In the genomic region with DNA sequence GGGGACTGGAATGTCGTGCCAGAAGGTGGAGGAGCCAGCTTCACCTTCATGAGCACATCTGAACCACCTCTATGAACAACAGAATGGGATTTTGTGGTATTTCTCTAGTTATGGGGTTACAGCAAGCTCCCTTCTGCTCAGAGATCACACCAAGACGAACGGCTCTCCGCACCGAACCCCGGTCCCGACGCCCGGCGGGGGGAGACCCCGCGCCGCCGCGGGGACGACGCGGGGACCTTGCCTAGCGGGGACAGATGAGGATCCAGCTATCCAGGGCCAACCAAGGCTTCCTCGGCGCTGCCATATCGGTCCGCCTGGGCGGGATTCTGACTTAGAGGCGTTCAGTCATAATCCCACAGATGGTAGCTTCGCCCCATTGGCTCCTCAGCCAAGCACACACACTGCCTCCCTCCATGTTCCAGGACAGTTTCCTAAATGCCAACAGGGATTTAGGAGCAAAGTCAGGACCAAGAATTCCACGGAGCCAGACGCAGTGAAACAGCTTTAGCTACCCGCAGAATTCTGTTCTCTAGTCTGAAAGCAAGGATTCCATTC, we compare ENCODE assay signal across 24 mouse cellular contexts. TPM values are rescaled to one million over a fixed set of nuclear protein-coding genes. Genes with fewer than 3 reads are reported as not detected.
DNase-seq lines count a peak whose midpoint lies in the region; ATAC-seq and TF ChIP-seq lines count a peak whose summit lies in the region.
"Had no signal": no experiment of that assay in that cellular context is flagged by ENCODE, and none has a peak within 500 bp of the region (broad histone marks: within the 10 kb centered on the region; RNA-seq: fewer than 3 reads in every experiment).

No protein-coding gene starts in this region.

- H3K9ac ChIP-seq in intestine, postnatal 0 days (ENCODE audit: low read depth, low read length), result no peak overlapping the region
- H3K9ac ChIP-seq in intestine, embryonic 15.5 days, result no peak overlapping the region
- no peak overlapping the region for H3K9ac ChIP-seq in liver, postnatal 0 days (replicated peaks)
- H3K9ac ChIP-seq in midbrain, embryonic 14.5 days (replicated peaks; ENCODE audit: low read length), result no peak overlapping the region
- H3K9ac ChIP-seq: embryonic facial prominence, embryonic 15.5 days; limb, embryonic 15.5 days had no signal

- DNase-seq in heart, adult 11 months, result peak; percentile 72
- no peak for DNase-seq in heart, adult 9 months (ENCODE audit: low spot score in 2 of 2)
- no peak for DNase-seq in G1E (ENCODE audit: low spot score)
- no peak for DNase-seq in liver, postnatal 0 days
- DNase-seq in midbrain, embryonic 14.5 days, result no peak
- DNase-seq: adrenal gland, postnatal 36 days; cerebellum, adult 11-12 months; cerebellum, postnatal 36 days; gastrocnemius, adult 2 months; kidney, adult 2 months; kidney, postnatal 25 days; lung, postnatal 10 days; right cerebral cortex, postnatal 4 days; thymus, postnatal 25 days had no signal

- H3K27me3 ChIP-seq in intestine, postnatal 0 days (replicated peaks; ENCODE audit: control insufficient read depth, insufficient read depth, low read length), result no peaks in the 10 kb centered on the region
- no peaks in the 10 kb centered on the region for H3K27me3 ChIP-seq in intestine, embryonic 15.5 days (replicated peaks)
- no peaks in the 10 kb centered on the region for H3K27me3 ChIP-seq in G1E (ENCODE audit: insufficient read depth, low read length)
- no peaks in the 10 kb centered on the region for H3K27me3 ChIP-seq in liver, postnatal 0 days (ENCODE audit: insufficient read depth, low read length)
- no peaks in the 10 kb centered on the region for H3K27me3 ChIP-seq in midbrain, embryonic 14.5 days (ENCODE audit: control insufficient read depth, insufficient read depth, low read length)
- H3K27me3 ChIP-seq: embryonic facial prominence, embryonic 15.5 days; limb, embryonic 15.5 days had no signal

- whole genome bisulfite sequencing in intestine, postnatal 0 days, result 75% methylated on average over 29 of the region's 29 CpGs
- 71% methylated on average over 29 of the region's 29 CpGs for WGBS in intestine, embryonic 15.5 days
- WGBS in liver, postnatal 0 days (ENCODE audit: insufficient replicate concordance), result 67% methylated on average over 29 of the region's 29 CpGs
- 79% methylated on average over 29 of the region's 29 CpGs for WGBS in midbrain, embryonic 14.5 days

- TF ChIP-seq EP300 in liver, postnatal 0 days (IDR thresholded peaks at IDR 0.05; ENCODE audit: low read depth), result no peak

- H3K4me1 ChIP-seq in intestine, postnatal 0 days (replicated peaks; ENCODE audit: control insufficient read depth, insufficient read depth, low read length), result no peaks in the 10 kb centered on the region
- no peaks in the 10 kb centered on the region for H3K4me1 ChIP-seq in intestine, embryonic 15.5 days (replicated peaks)
- H3K4me1 ChIP-seq in G1E (ENCODE audit: insufficient read depth, low read depth, low read length), result no peaks in the 10 kb centered on the region
- H3K4me1 ChIP-seq in liver, postnatal 0 days (ENCODE audit: insufficient read depth), result no peaks in the 10 kb centered on the region
- H3K4me1 ChIP-seq in midbrain, embryonic 14.5 days (ENCODE audit: control insufficient read depth, insufficient read depth, low read length), result no peaks in the 10 kb centered on the region
- H3K4me1 ChIP-seq: embryonic facial prominence, embryonic 15.5 days; limb, embryonic 15.5 days had no signal

- ATAC-seq in intestine, postnatal 0 days, result peak; percentile 92
- ATAC-seq in intestine, embryonic 15.5 days, result no peak
- peak; percentile 76 for ATAC-seq in G1E (ENCODE audit: extremely low read depth, insufficient number of reproducible peaks, low FRiP score, poor library complexity, severe bottlenecking)
- peak; percentile 85 for ATAC-seq in liver, postnatal 0 days
- ATAC-seq in midbrain, embryonic 14.5 days (ENCODE audit: low FRiP score, low TSS enrichment), result no peak
- ATAC-seq in megakaryocyte-erythroid progenitor cell, adult 5-6 weeks (replicated peaks; ENCODE audit: low FRiP score, low TSS enrichment, poor library complexity, severe bottlenecking), result no peak
- ATAC-seq: CD4-positive, CD25-positive, alpha-beta regulatory T cell, adult 4 months; hindbrain, embryonic 16.5 days had no signal

- H3K27ac ChIP-seq in intestine, postnatal 0 days (ENCODE audit: low read depth, low read length), result no peak overlapping the region
- H3K27ac ChIP-seq in intestine, embryonic 15.5 days, result no peak overlapping the region
- no peak overlapping the region for H3K27ac ChIP-seq in liver, postnatal 0 days (ENCODE audit: low read depth)
- no peak overlapping the region for H3K27ac ChIP-seq in midbrain, embryonic 14.5 days (replicated peaks; ENCODE audit: low read depth, low read length)
- H3K27ac ChIP-seq: embryonic facial prominence, embryonic 15.5 days; gastrocnemius, adult 2 months; limb, embryonic 15.5 days had no signal

- no peaks in the 10 kb centered on the region for H3K36me3 ChIP-seq in intestine, postnatal 0 days (ENCODE audit: control insufficient read depth, insufficient read depth)
- no peaks in the 10 kb centered on the region for H3K36me3 ChIP-seq in intestine, embryonic 15.5 days
- no peaks in the 10 kb centered on the region for H3K36me3 ChIP-seq in G1E (replicated peaks)
- H3K36me3 ChIP-seq in liver, postnatal 0 days (replicated peaks; ENCODE audit: insufficient read depth, low read length), result no peaks in the 10 kb centered on the region
- H3K36me3 ChIP-seq in midbrain, embryonic 14.5 days (ENCODE audit: control insufficient read depth, insufficient read depth, low read length), result no peaks in the 10 kb centered on the region
- H3K36me3 ChIP-seq: embryonic facial prominence, embryonic 15.5 days; limb, embryonic 15.5 days had no signal

- no peak for TF ChIP-seq CTCF in intestine, postnatal 0 days (IDR thresholded peaks at IDR 0.05; ENCODE audit: low read depth)
- TF ChIP-seq CTCF in G1E (IDR thresholded peaks at IDR 0.05; ENCODE audit: low read depth, low read length), result no peak
- no peak for TF ChIP-seq CTCF in liver, postnatal 0 days (IDR thresholded peaks at IDR 0.05; ENCODE audit: low read depth)

- H3K4me2 ChIP-seq in intestine, postnatal 0 days (replicated peaks; ENCODE audit: low read depth), result no peak overlapping the region
- no peak overlapping the region for H3K4me2 ChIP-seq in intestine, embryonic 15.5 days (replicated peaks)
- H3K4me2 ChIP-seq in liver, postnatal 0 days (ENCODE audit: low read depth, low read length), result no peak overlapping the region
- no peak overlapping the region for H3K4me2 ChIP-seq in midbrain, embryonic 14.5 days (ENCODE audit: low read length)
- H3K4me2 ChIP-seq: embryonic facial prominence, embryonic 15.5 days; limb, embryonic 15.5 days had no signal

- H3K9me3 ChIP-seq in intestine, postnatal 0 days (ENCODE audit: control insufficient read depth), result no peaks in the 10 kb centered on the region
- H3K9me3 ChIP-seq in intestine, embryonic 15.5 days, result no peaks in the 10 kb centered on the region
- H3K9me3 ChIP-seq in G1E (replicated peaks), result peaks cover 47% of the 10 kb centered on the region
- H3K9me3 ChIP-seq in liver, postnatal 0 days (ENCODE audit: low read length), result no peaks in the 10 kb centered on the region
- no peaks in the 10 kb centered on the region for H3K9me3 ChIP-seq in midbrain, embryonic 14.5 days (ENCODE audit: control insufficient read depth, low read length)
- H3K9me3 ChIP-seq: embryonic facial prominence, embryonic 15.5 days; limb, embryonic 15.5 days had no signal

- H3K4me3 ChIP-seq in intestine, postnatal 0 days (ENCODE audit: low read depth, low read length), result no peak overlapping the region
- no peak overlapping the region for H3K4me3 ChIP-seq in intestine, embryonic 15.5 days (replicated peaks)
- no peak overlapping the region for H3K4me3 ChIP-seq in G1E (ENCODE audit: low read depth, low read length)
- no peak overlapping the region for H3K4me3 ChIP-seq in liver, postnatal 0 days (ENCODE audit: low read depth, low read length)
- H3K4me3 ChIP-seq in midbrain, embryonic 14.5 days (replicated peaks; ENCODE audit: low read depth, low read length), result no peak overlapping the region
- H3K4me3 ChIP-seq: embryonic facial prominence, embryonic 15.5 days; gastrocnemius, adult 2 months; limb, embryonic 15.5 days had no signal

RNA-seq across cellular contexts. Expression of a gene that starts 8.7 kb away (rescaled TPM):
- 0.14 TPM in 2 replicates for polyA plus RNA-seq in intestine, postnatal 0 days (2015; fragmentation: Nextera tagmentation; extraction: Ambion mirVana)
- 1.2 and 1.3 TPM in 2 replicates for polyA plus RNA-seq in intestine, embryonic 15.5 days (2015; fragmentation: Nextera tagmentation; extraction: Ambion mirVana)
- total RNA-seq in G1E (2014; fragmentation: Nextera tagmentation) (not detected in 2 replicates), G1E (2017) (under 0.01 and 0.05 TPM in 2 replicates)
- not detected in 2 replicates for polyA plus RNA-seq in G1E (2012)
- polyA plus RNA-seq in liver, postnatal 0 days (2015; fragmentation: Nextera tagmentation; extraction: Ambion mirVana), result 0.08 and 0.14 TPM in 2 replicates
- polyA plus RNA-seq in midbrain, embryonic 14.5 days (2014; fragmentation: Nextera tagmentation; extraction: Ambion mirVana), result 0.08 and 0.09 TPM in 2 replicates
- total RNA-seq in megakaryocyte-erythroid progenitor cell, adult 5-6 weeks (2014; fragmentation: Nextera tagmentation), result not detected in 2 replicates
- total RNA-seq in megakaryocyte-erythroid progenitor cell, adult 5-6 weeks (2017), result not detected in 2 replicates
- total RNA-seq: hematopoietic stem cell, adult 5-6 weeks; MEL had no signal
- polyA plus RNA-seq: CD4-positive, CD25-positive, alpha-beta regulatory T cell, adult 4 months; forebrain, embryonic 11.5 days had no signal

Comparison
In these comparisons a context has a peak if more than half of its experiments do, and no peak if none do; other contexts are left out.
1. ATAC-seq: peak in intestine, postnatal 0 days (single experiment), G1E (single experiment) and liver, postnatal 0 days (single experiment); none in intestine, embryonic 15.5 days (single experiment), midbrain, embryonic 14.5 days (single experiment) and megakaryocyte-erythroid progenitor cell, adult 5-6 weeks (single experiment).